20 mouse cellular contexts compared by ENCODE assay signal in the genomic region with DNA sequence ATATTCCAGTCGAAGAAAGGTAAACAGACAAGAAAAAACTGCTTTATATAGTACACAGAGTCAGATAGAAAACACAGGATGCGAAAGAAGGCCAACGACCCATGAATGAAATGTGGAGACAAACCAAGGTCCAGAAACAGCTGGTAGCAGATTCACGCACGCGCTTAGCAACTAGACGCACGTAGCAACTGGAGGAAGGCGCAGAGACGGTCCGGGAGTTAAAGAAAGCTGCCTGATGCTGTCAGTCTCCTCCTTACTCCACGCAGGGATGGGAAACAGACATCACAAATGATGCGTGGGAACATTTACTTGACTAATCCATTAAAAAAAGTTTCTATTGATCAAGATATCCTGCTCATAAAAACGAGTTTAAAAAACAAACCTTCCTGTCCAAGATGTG. TPM values are rescaled to one million over a fixed set of nuclear protein-coding genes. Genes with fewer than 3 reads are reported as not detected.
DNase-seq lines count a peak whose midpoint lies in the region; TF ChIP-seq lines count a peak whose summit lies in the region.
"Had no signal": no experiment of that assay in that cellular context is flagged by ENCODE, and none has a peak within 500 bp of the region (broad histone marks: within the 10 kb centered on the region; RNA-seq: fewer than 3 reads in every experiment).

No protein-coding gene starts in this region.

- no peak for TF ChIP-seq CTCF in layer of hippocampus, adult 2 months (conservative IDR thresholded peaks at IDR 0.05)

- H3K27ac ChIP-seq in layer of hippocampus, adult 2 months, result 0 out of 2 replicates have a peak overlapping the region, but pooled peaks have one; percentile 18
- H3K27ac ChIP-seq: embryonic facial prominence, embryonic 13.5 days; forebrain, embryonic 12.5 days; heart, embryonic 15.5 days; hindbrain, embryonic 10.5 days; hindbrain, embryonic 15.5 days had no signal

- H3K4me3 ChIP-seq in layer of hippocampus, adult 2 months, result no peak overlapping the region
- H3K4me3 ChIP-seq: embryonic facial prominence, embryonic 13.5 days; forebrain, embryonic 12.5 days; heart, embryonic 15.5 days; hindbrain, embryonic 10.5 days; hindbrain, embryonic 15.5 days had no signal

- DNase-seq in embryo, embryonic 11 days, result peak; percentile 21
- no peak for DNase-seq in embryo, embryonic 10 days (ENCODE audit: low spot score)
- DNase-seq in layer of hippocampus, adult 2 months (ENCODE audit: low spot score in 2 of 2), result peak in 1 of 2 experiments; percentile 43
- DNase-seq in layer of hippocampus, adult 11-12 months (ENCODE audit: low spot score), result no peak
- peak; percentile 6 for DNase-seq in right cerebral cortex, adult 18-20 months
- DNase-seq in right cerebral cortex, postnatal 14 days, result no peak
- peak; percentile 25 for DNase-seq in ZHBTc4 (ENCODE audit: low read depth, low spot score)
- DNase-seq in heart, adult 8-10 months (ENCODE audit: low spot score), result no peak
- DNase-seq: adrenal gland, adult 8-10 months; cerebellum, adult 18-20 months; cerebellum, adult 9-11 months; cerebellum, postnatal 36 days; gastrocnemius, postnatal 10 days; heart, adult 18-20 months; heart, postnatal 14 days had no signal

RNA-seq across cellular contexts. Expression of a gene that starts 10.6 kb away (rescaled TPM):
- 10 to 100 TPM; 57.9 to 61.0 TPM for total RNA-seq in layer of hippocampus, adult 2 months (2021)
- total RNA-seq in heart, adult 8-10 months (2022), result 10 to 100 TPM; 19.8 to 24.7 (median 21.0) TPM

Comparison
In these comparisons a context has a peak if more than half of its experiments do, and no peak if none do; other contexts are left out.
1. DNase-seq: peak in embryo, embryonic 11 days (single experiment), right cerebral cortex, adult 18-20 months (single experiment) and ZHBTc4 (single experiment); none in embryo, embryonic 10 days (single experiment), layer of hippocampus, adult 11-12 months (single experiment), right cerebral cortex, postnatal 14 days (single experiment) and heart, adult 8-10 months (single experiment).